Mouse (Mus musculus) megakaryocyte, embryonic 14.5 days (primary cell): ENCODE results near the gene Ccdc115. TPM values are rescaled to one million over a fixed set of nuclear protein-coding genes. Genes with fewer than 3 reads are reported as not detected.

ENCODE experiments used
- H3K27me3 ChIP-seq: replicated peaks from 2 replicates; pipeline ENCODE3; 2012; ENCODE audit warnings: inconsistent platforms
- H3K36me3 ChIP-seq: replicated peaks from 2 replicates; pipeline ENCODE3; 2012; ENCODE audit warnings: low read length, inconsistent platforms, mixed read lengths
- H3K4me1 ChIP-seq: 2 replicates; pipeline ENCODE4 v1.6.1; 2012; ENCODE audit warnings: inconsistent platforms
- H3K4me3 ChIP-seq: replicated peaks from 2 replicates; pipeline ENCODE3; 2012; ENCODE audit warnings: moderate library complexity, mild to moderate bottlenecking, inconsistent platforms
- H3K9me3 ChIP-seq: 2 replicates; pipeline ENCODE4 v1.6.1; 2012; ENCODE audit warnings: inconsistent platforms
- FLI1 ChIP-seq: IDR thresholded peaks from 2 replicates; pipeline ENCODE4 v1.6.1; 2012; ENCODE audit warnings: low read length, inconsistent platforms, mixed read lengths
- GATA1 ChIP-seq: IDR thresholded peaks from 3 replicates; pipeline ENCODE4 v1.6.1; 2012; ENCODE audit warnings: mixed read lengths, low read length, inconsistent platforms, borderline replicate concordance
- polyA plus RNA-seq: library from polyadenylated mRNA; stranded (reverse); fragments of >175 nt; gene quantifications from 2 replicates; pipeline ENCODE4 v1.2.3, GENCODE M21; 2012; ENCODE audit warnings: low replicate concordance; ENCODE audit not compliant: insufficient read depth

Gene Ccdc115
- polyA plus RNA-seq, 1 experiment: 36.5 TPM

DNA sequence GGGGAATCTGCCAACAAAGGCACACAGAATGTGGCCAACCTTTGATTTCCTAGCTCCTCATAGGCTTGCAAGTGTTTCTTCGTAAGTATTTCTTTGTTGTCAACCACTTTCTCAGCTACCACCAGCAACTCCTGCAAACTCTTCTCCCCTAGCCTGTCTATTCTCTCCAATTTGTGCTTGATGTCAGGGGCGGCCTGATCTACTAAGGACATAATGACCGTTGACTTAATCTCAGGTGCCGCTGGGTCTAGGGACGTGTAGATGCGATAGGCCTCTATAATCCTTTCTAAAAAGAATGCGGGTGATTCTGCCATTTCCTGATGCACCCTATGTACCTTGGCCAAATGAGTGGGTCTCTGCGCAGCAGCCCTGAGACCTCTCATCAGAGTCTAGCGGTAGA is 8.0 kb downstream of the Ccdc115 start:
- Histone ChIP-seq H3K4me1 (peaks cover 13% of the 10 kb centered on the region), H3K27me3 (peaks cover 12% of the 10 kb centered on the region), H3K9me3 (peaks cover 48% of the 10 kb centered on the region), H3K4me3 (no peak overlapping the region), H3K36me3 (peaks cover 7% of the 10 kb centered on the region)
- TF ChIP-seq GATA1 (no peak), FLI1 (no peak)

DNA sequence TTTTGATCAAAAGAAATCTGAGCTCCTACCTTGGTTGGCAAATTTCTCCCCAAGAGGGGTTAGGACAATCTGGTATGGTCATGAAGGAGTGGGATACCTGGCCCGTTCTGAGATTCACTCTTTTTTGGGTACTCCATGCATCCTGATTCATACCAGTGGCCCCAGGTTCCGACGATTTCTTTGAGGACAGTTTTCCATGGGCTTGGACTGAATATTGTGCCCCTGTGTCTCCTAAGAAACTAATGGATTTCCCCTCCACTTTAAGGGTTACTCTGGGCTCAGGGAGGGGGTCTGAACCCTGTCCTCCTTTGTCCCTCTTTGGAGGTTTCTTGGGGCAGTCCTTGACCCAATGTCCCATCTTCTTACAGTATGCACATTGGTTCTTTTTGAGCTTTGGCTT is 8.5 kb downstream of the Ccdc115 start:
- peaks cover 13% of the 10 kb centered on the region for H3K27me3 ChIP-seq
- H3K4me1 ChIP-seq: peaks cover 13% of the 10 kb centered on the region
- peaks cover 48% of the 10 kb centered on the region for H3K9me3 ChIP-seq
- peaks cover 7% of the 10 kb centered on the region for H3K36me3 ChIP-seq
- TF ChIP-seq GATA1 (no peak), FLI1 (no peak)
- no peak overlapping the region for H3K4me3 ChIP-seq

DNA sequence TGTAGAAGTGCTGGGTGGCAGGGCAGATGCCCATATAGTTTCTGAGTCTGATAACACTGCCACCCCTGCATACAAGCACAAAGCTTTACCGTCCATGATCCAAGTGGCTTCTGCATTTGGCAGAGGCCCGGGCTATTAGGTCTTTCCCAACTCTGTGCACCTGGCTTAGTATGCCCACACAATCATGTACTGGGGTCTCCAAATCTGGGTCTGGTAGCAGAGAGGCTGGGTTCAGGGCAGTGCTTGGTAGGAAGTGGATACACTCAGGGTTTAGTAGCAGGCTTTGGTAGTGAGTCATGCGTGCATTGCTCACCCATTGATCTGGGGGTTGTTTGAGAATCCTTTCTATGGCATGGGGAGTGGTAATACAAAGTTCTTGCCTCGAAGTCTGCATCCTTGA is 10.2 kb downstream of the Ccdc115 start:
- TF ChIP-seq GATA1 (no peak), FLI1 (no peak)
- Histone ChIP-seq H3K4me3 (no peak overlapping the region), H3K4me1 (peaks cover 7% of the 10 kb centered on the region), H3K9me3 (peaks cover 48% of the 10 kb centered on the region), H3K27me3 (peaks cover 13% of the 10 kb centered on the region), H3K36me3 (peaks cover 7% of the 10 kb centered on the region)

DNA sequence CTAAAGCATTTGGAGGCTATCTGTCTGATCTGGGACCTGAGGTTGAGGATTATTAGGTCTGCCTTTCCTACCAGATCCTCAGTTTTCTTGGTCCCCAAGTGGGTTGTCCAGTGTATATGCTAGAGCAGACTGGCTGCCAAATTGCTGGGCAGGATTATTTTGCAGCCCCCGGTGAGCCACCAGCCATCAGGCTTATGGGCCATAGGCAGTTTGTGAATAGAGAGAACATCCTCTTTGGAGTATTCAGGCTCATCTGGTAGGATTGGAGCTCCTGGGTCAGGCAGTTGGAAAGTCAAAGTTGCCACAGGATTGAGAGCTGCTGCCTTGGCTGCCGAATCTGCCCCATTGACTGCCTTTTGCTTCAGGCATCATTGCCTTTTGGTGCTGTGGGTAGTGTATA is 11.0 kb downstream of the Ccdc115 start:
- TF ChIP-seq FLI1: no peak
- TF ChIP-seq GATA1: no peak
- Histone ChIP-seq H3K36me3 (peaks cover 7% of the 10 kb centered on the region), H3K27me3 (peaks cover 13% of the 10 kb centered on the region), H3K4me1 (no peaks in the 10 kb centered on the region), H3K9me3 (peaks cover 48% of the 10 kb centered on the region), H3K4me3 (no peak overlapping the region)

GRCm38 (mm10) chr1:34399182-34399953 is 40.1 kb downstream of the Ccdc115 start:
- Histone ChIP-seq H3K27me3 (peaks cover 2% of the 10 kb centered on the region), H3K9me3 (peaks cover 7% of the 10 kb centered on the region; the same call in 1 of the 2 replicates), H3K4me3 (no peak overlapping the region), H3K4me1 (no peaks in the 10 kb centered on the region), H3K36me3 (no peaks in the 10 kb centered on the region)
- no peak for TF ChIP-seq GATA1
- no peak for TF ChIP-seq FLI1

- H3K36me3 ChIP-seq: no peaks in the 10 kb centered on the region
- TF ChIP-seq GATA1: no peak
- TF ChIP-seq FLI1: no peak
- no peaks in the 10 kb centered on the region for H3K4me1 ChIP-seq
- no peak overlapping the region for H3K4me3 ChIP-seq
- H3K27me3 ChIP-seq: peaks cover 2% of the 10 kb centered on the region
- peaks cover 7% of the 10 kb centered on the region; the same call in 1 of the 2 replicates for H3K9me3 ChIP-seq
These were observed 43.2 kb downstream of the Ccdc115 start for GRCm38 (mm10) chr1:34396321-34396720.

DNA sequence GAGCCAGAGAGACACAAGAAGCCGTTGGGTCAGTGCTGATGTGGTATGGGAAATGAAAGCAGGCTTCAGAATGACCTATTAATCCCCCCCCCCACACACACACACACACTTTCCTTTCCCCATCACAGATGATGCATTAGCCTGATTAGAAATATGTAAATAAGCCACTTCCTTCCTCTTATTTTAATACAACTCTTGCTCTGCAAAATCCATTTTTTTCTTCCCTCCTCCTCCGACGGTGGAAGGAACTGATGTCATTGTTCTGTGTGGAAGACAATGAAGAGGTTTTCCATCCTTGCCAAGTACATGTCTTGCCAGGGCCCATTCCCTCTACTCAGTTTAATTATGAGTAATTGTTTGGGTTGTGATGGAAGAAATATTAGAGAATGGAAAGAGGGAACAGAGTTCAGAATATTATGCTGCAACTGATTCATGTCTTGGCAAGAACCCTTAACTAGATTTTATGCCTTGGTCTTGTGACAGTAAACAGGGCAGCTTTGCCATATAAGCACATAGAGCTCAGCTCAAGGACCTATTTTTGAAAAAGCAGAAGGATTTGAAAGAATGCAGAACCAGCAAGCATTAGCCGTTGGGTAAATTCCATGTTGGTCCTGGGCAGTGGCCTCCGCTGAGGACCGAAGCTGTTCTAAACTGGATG is 50.1 kb downstream of the Ccdc115 start:
- Histone ChIP-seq H3K9me3 (no peaks in the 10 kb centered on the region), H3K4me3 (no peak overlapping the region), H3K36me3 (no peaks in the 10 kb centered on the region), H3K4me1 (no peaks in the 10 kb centered on the region), H3K27me3 (no peaks in the 10 kb centered on the region)
- TF ChIP-seq FLI1: no peak
- TF ChIP-seq GATA1: no peak

DNA sequence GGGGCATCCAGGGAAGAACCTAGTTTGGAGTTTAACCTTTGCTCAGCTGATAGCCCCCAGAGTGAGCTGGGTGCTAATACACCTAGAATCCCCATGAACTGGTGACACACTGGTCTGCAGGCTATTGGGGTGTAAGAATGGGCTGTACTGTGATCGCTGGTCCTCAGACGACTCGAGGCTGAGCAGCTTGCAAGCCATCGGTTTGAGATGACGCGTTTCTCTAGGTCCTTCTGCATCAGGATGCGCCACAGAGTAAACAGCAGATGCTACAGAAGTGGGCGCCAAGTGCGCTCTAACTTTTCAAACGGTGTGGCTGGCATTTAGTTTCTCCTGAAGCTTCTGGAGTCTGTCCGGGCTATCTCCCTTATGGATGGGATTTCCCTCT is 50.6 kb downstream of the Ccdc115 start:
- TF ChIP-seq GATA1 (no peak), FLI1 (no peak)
- H3K9me3 ChIP-seq: no peaks in the 10 kb centered on the region

DNA sequence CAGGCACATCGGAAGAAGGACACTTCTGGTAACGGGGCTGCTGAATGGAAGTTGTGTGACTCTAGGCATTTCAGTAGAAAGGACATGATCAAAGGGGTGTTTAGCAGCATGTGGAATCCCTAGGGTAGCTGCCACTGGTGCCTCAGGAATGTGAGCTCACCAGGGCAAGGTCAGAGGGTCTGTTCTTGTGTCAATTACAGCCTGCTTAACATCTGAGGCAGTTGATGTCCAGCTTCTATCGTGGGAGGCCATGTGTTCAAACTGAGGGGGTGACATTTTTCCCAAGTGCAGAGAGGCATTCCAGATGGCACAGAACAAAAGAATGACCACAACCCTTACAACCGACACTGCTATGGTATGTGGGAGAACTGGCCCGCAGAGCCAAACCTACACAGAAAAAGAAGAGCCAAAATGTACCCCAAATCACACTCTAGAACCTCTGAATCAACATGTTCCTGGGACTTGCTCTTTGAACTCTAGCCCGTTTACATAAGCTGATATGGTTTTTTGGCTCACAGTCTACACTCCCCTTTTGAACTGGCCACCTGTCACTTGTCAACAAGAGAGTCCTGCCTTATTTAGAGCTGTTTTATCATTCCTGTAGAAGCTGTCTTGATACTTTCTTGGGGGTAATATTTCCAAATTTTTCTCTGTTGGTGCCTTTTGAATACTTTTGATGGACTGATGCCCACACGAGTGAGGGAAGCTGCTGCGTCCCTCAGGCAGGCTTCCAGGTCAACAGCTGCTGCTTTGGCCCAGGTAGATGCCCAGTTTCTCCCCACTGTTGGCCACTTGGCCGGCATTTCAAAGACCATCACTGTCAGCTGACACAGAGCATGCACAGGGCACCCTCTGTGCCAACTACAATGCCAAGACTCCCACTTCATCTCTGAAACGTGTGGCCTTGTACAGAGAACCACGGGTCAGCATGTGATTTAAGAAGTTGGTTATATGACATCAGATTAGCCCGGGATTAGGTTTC is 51.8 kb downstream of the Ccdc115 start:
- Histone ChIP-seq H3K27me3 (no peaks in the 10 kb centered on the region), H3K4me1 (no peaks in the 10 kb centered on the region), H3K36me3 (no peaks in the 10 kb centered on the region), H3K9me3 (no peaks in the 10 kb centered on the region), H3K4me3 (no peak overlapping the region)
- TF ChIP-seq FLI1 (no peak), GATA1 (no peak)

More for the DNA sequence above, 50.6 kb downstream of the Ccdc115 start:
- H3K4me1 ChIP-seq: no peaks in the 10 kb centered on the region
- no peaks in the 10 kb centered on the region for H3K27me3 ChIP-seq
- no peak overlapping the region for H3K4me3 ChIP-seq
- no peaks in the 10 kb centered on the region for H3K36me3 ChIP-seq

Other genes with a start within 250 kb of the Ccdc115 start
- gene Imp4, start 179 bp upstream of the Ccdc115 start, polyA plus RNA-seq: 11.7 and 61.2 TPM in 2 replicates
- 398 and 732 TPM in 2 replicates for gene Ptpn18, start 20.1 kb upstream of the Ccdc115 start, polyA plus RNA-seq
- 0.17 TPM in 1 of 2 replicates, not detected in the other for gene Prss39, start 58.7 kb upstream of the Ccdc115 start, polyA plus RNA-seq
- gene Cfc1, start 96.0 kb upstream of the Ccdc115 start, polyA plus RNA-seq: not detected in 2 replicates
- not detected in 2 replicates for gene Prss40, start 121.3 kb upstream of the Ccdc115 start, polyA plus RNA-seq
- 0.50 TPM in 1 of 2 replicates, not detected in the other for gene Amer3, start 140.0 kb upstream of the Ccdc115 start, polyA plus RNA-seq